Mouse (Mus musculus) sigmoid colon, adult 10 weeks (tissue): Measurements from ENCODE around the gene Hacd4. TPM values are rescaled to one million over a fixed set of nuclear protein-coding genes. Genes with fewer than 3 reads are reported as not detected.

ENCODE experiments used
- polyA plus RNA-seq: library from polyadenylated mRNA; stranded (reverse); fragments of 350-450 nt; fragmentation: Illumina TruSeq; extraction: RNeasy Lipid Tissue Mini Kit (QIAGEN cat#74804); gene quantifications from one replicate; pipeline ENCODE4 v1.2.3, GENCODE M21; 2014; ENCODE audit warnings: low read depth, low replicate concordance

Gene Hacd4
- 21.4 TPM for polyA plus RNA-seq

GRCm38 (mm10) chr4:88438326-88438989, at the start of gene Hacd4:
Gene Hacd4, minus strand, starts transcription at chr4:88438928.

Other genes with a start within 250 kb of the Hacd4 start
- not detected for gene Ifnb1, start 83.8 kb upstream of the Hacd4 start, polyA plus RNA-seq
- not detected for gene Ifna15, start 119.3 kb upstream of the Hacd4 start, polyA plus RNA-seq
- not detected for gene Ifna14, start 132.9 kb upstream of the Hacd4 start, polyA plus RNA-seq
- gene Ifna9, start 153.5 kb upstream of the Hacd4 start, polyA plus RNA-seq: not detected
- gene Ifna12, start 164.4 kb upstream of the Hacd4 start, polyA plus RNA-seq: not detected
- gene C87499, start 195.5 kb upstream of the Hacd4 start, polyA plus RNA-seq: not detected
- not detected for gene Ifna13, start 205.5 kb upstream of the Hacd4 start, polyA plus RNA-seq
- gene Ifna16, start 238.0 kb upstream of the Hacd4 start, polyA plus RNA-seq: not detected
- gene Ifna2, start 245.0 kb upstream of the Hacd4 start, polyA plus RNA-seq: not detected